Mouse (Mus musculus) stomach, postnatal 0 days (tissue): ENCODE data around the gene Hprt.

Source experiments
- CTCF ChIP-seq: IDR thresholded peaks from 2 replicates; pipeline ENCODE4 v1.5.1; 2016; ENCODE audit warnings: antibody characterized with exemption, low read depth, mild to moderate bottlenecking, moderate library complexity
- EP300 ChIP-seq: optimal IDR thresholded peaks from 2 replicates; pipeline ENCODE3; 2016; ENCODE audit warnings: antibody characterized with exemption

- no peak for TF ChIP-seq EP300
- TF ChIP-seq CTCF = no peak
Measured at GRCm38 (mm10) chrX:53064406-53064805, 76.5 kb downstream of the Hprt start.
